Mouse (Mus musculus) embryonic facial prominence, embryonic 14.5 days (tissue): Measurements from ENCODE around the gene Klc1. TPM values are rescaled to one million over a fixed set of nuclear protein-coding genes. Genes with fewer than 3 reads are reported as not detected.

Experiments used
- ATAC-seq: fragments of 200-750 bp; cut with Nextera tagmentation; 2 replicates; pipeline ENCODE4 v1.8.0; 2017; ENCODE audit warnings: low read depth, moderate number of reproducible peaks, moderate TSS enrichment
- DNase-seq: peaks from one replicate; pipeline ENCODE4 v3.0.0-alpha.2; 2015; ENCODE audit warnings: low spot score
- H3K27ac ChIP-seq: fragments of 300-500 bp; sonication (generic); replicated peaks from 2 replicates; pipeline ENCODE4 v1.5.1; 2014; ENCODE audit warnings: low read depth, mild to moderate bottlenecking, low read length, moderate library complexity
- H3K27me3 ChIP-seq: fragments of 300-500 bp; sonication (generic); replicated peaks from 2 replicates; pipeline ENCODE4 v1.6.1; 2014; ENCODE audit warnings: low read length; ENCODE audit not compliant: control insufficient read depth, insufficient read depth
- H3K36me3 ChIP-seq: fragments of 300-500 bp; sonication (generic); 2 replicates; pipeline ENCODE4 v1.6.1; 2014; ENCODE audit warnings: low read length, mixed read lengths; ENCODE audit not compliant: control insufficient read depth, insufficient read depth
- H3K4me1 ChIP-seq: fragments of 300-500 bp; sonication (generic); 2 replicates; pipeline ENCODE4 v1.6.1; 2014; ENCODE audit warnings: antibody characterized with exemption, low read length; ENCODE audit not compliant: control insufficient read depth, insufficient read depth
- H3K4me2 ChIP-seq: fragments of 300-500 bp; sonication (generic); 2 replicates; pipeline ENCODE4 v1.6.1; 2014; ENCODE audit warnings: low read depth, mild to moderate bottlenecking, low read length, moderate library complexity, mixed read lengths
- H3K4me3 ChIP-seq: fragments of 300-500 bp; sonication (generic); 2 replicates; pipeline ENCODE4 v1.5.1; 2014; ENCODE audit warnings: low read depth, mild to moderate bottlenecking, low read length
- H3K9ac ChIP-seq: fragments of 300-500 bp; sonication (generic); 2 replicates; pipeline ENCODE4 v1.6.1; 2014; ENCODE audit warnings: low read depth, mild to moderate bottlenecking, low read length, moderate library complexity, mixed read lengths
- H3K9me3 ChIP-seq: fragments of 300-500 bp; sonication (generic); 2 replicates; pipeline ENCODE4 v1.6.1; 2016; ENCODE audit warnings: low read length; ENCODE audit not compliant: control insufficient read depth
- WGBS: fragments of 180-500 bp; shearing (Covaris S2); extraction: QIAGEN DNeasy Blood & Tissue Kit; methylation state at CpG from one replicate; pipeline ENCODE4 v1.1.7; 2014; 5-methylcytosine and 5-hydroxymethylcytosine counted together
- polyA plus RNA-seq: library from polyadenylated mRNA; unstranded; fragments of >200 nt; fragmentation: Nextera tagmentation; extraction: Ambion mirVana; gene quantifications from 2 replicates; pipeline ENCODE4 v1.2.1, GENCODE M21; 2014

Gene Klc1
- polyA plus RNA-seq, 1 experiment from 2014 or later = 128 TPM

- Histone ChIP-seq H3K4me1 (peaks cover 7% of the 10 kb centered on the region), H3K4me3 (no peak overlapping the region), H3K27ac (no peak overlapping the region), H3K36me3 (peaks cover 37% of the 10 kb centered on the region), H3K9me3 (no peaks in the 10 kb centered on the region), H3K9ac (no peak overlapping the region), H3K27me3 (no peaks in the 10 kb centered on the region), H3K4me2 (no peak overlapping the region)
- ATAC-seq (no peak), DNase-seq (no peak)
- WGBS = 84% methylated on average over 10 of the region's 10 CpGs
Observed at GRCm38 (mm10) chr12:111770651-111771050, 12.0 kb downstream of the Klc1 start.

GRCm38 (mm10) chr12:111774156-111774555 is 15.5 kb downstream of the Klc1 start:
- Histone ChIP-seq H3K9ac (no peak overlapping the region), H3K9me3 (no peaks in the 10 kb centered on the region), H3K27me3 (no peaks in the 10 kb centered on the region), H3K27ac (no peak overlapping the region), H3K36me3 (peaks cover 71% of the 10 kb centered on the region), H3K4me2 (no peak overlapping the region), H3K4me3 (no peak overlapping the region), H3K4me1 (peaks cover 6% of the 10 kb centered on the region)
- no peak for DNase-seq
- no peak for ATAC-seq
- 87% methylated on average over 16 of the region's 16 CpGs for WGBS

- ATAC-seq = no peak
- Histone ChIP-seq H3K9me3 (0 out of 2 replicates have a peak, but pooled peaks cover 4% of the 10 kb centered on the region), H3K36me3 (peaks cover 78% of the 10 kb centered on the region), H3K4me1 (no peaks in the 10 kb centered on the region), H3K4me2 (no peak overlapping the region), H3K27ac (no peak overlapping the region), H3K4me3 (no peak overlapping the region), H3K9ac (no peak overlapping the region), H3K27me3 (no peaks in the 10 kb centered on the region)
- no peak for DNase-seq
- 83% methylated on average over 15 of the region's 15 CpGs for WGBS
Observed at GRCm38 (mm10) chr12:111774845-111775244, 16.2 kb downstream of the Klc1 start.

- H3K9ac ChIP-seq = no peak overlapping the region
- no peak for DNase-seq
- WGBS = 95% methylated on average over 13 of the region's 13 CpGs
- H3K36me3 ChIP-seq = peaks cover 99% of the 10 kb centered on the region
- H3K4me1 ChIP-seq = no peaks in the 10 kb centered on the region
- no peak for ATAC-seq
- H3K4me3 ChIP-seq = no peak overlapping the region
- H3K27me3 ChIP-seq = no peaks in the 10 kb centered on the region
- no peak overlapping the region for H3K27ac ChIP-seq
- H3K9me3 ChIP-seq = 0 out of 2 replicates have a peak, but pooled peaks cover 4% of the 10 kb centered on the region
- no peak overlapping the region for H3K4me2 ChIP-seq
Observed at GRCm38 (mm10) chr12:111777919-111778318, 19.3 kb downstream of the Klc1 start.

DNA sequence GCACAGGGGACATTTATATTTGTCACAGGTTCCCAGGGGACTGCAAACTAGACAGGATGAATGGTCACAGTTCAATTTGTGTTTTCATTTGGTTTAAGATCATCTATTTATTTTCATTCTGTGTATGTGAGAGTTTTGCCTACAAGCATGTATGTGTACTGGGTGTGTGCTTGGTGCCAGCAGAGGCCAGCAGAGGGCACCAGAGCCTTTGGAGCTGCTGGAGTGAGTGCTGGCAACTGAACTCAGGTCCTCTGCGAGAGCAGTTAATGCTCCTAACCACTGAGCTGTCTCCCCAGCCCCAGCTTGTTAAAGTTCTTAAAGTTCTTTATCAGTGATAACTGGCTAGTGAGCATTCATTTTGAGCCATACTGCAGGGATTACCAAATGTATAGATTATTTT is 20.9 kb downstream of the Klc1 start:
- no peak overlapping the region for H3K27ac ChIP-seq
- H3K36me3 ChIP-seq = peaks cover 97% of the 10 kb centered on the region
- H3K9ac ChIP-seq = no peak overlapping the region
- ATAC-seq (no peak), DNase-seq (no peak)
- WGBS = 100% methylated on average over 1 of the region's 1 CpGs
- H3K27me3 ChIP-seq = no peaks in the 10 kb centered on the region
- H3K9me3 ChIP-seq = 0 out of 2 replicates have a peak, but pooled peaks cover 4% of the 10 kb centered on the region
- no peaks in the 10 kb centered on the region for H3K4me1 ChIP-seq
- no peak overlapping the region for H3K4me2 ChIP-seq
- no peak overlapping the region for H3K4me3 ChIP-seq

DNA sequence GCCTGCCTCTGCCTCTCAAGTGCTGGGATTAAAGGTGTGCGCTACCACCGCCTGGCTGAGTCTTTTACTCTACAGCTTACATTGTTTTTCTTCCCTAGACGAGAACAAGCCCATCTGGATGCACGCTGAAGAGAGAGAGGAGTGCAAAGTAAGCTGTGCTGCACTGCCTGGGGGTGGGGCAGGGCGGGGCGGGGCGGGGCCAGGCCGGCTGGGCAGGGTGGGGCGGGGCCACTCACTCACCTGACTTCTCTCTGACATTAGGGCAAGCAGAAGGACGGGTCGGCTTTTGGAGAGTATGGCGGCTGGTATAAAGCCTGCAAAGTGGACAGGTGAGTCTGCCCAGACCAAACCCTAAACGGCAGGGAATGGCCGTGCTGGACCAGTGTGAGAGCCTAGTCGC is 26.5 kb downstream of the Klc1 start:
- DNase-seq (no peak), ATAC-seq (no peak)
- no peaks in the 10 kb centered on the region for H3K9me3 ChIP-seq
- H3K27me3 ChIP-seq = no peaks in the 10 kb centered on the region
- H3K4me1 ChIP-seq = no peaks in the 10 kb centered on the region
- H3K4me3 ChIP-seq = no peak overlapping the region
- peaks cover 93% of the 10 kb centered on the region for H3K36me3 ChIP-seq
- no peak overlapping the region for H3K9ac ChIP-seq
- H3K27ac ChIP-seq = no peak overlapping the region
- H3K4me2 ChIP-seq = no peak overlapping the region
- 67% methylated on average over 15 of the region's 15 CpGs for WGBS

DNA sequence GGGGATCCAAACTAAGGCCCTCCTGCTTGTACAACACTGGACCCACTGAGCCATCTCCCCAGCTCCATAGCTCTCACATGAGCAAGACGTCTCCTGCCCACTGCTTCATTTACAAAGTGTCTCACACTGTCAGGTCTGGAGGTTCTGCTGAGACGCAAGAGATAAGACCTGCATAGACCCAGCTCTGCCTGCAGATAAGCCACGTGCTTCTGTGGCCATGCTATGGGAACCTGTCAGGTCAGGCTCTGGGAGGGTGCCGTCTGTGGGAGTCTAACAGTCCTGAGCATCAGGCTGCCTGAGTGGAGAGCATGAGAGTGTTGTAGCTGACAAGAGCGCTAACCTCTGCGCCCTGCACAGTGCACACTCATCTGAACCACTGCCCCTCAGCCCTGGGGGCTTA is 28.4 kb downstream of the Klc1 start:
- H3K9me3 ChIP-seq = no peaks in the 10 kb centered on the region
- no peak overlapping the region for H3K27ac ChIP-seq
- no peaks in the 10 kb centered on the region for H3K27me3 ChIP-seq
- no peak overlapping the region for H3K9ac ChIP-seq
- DNase-seq (no peak), ATAC-seq (no peak)
- H3K4me1 ChIP-seq = no peaks in the 10 kb centered on the region
- H3K4me2 ChIP-seq = no peak overlapping the region
- no peak overlapping the region for H3K4me3 ChIP-seq
- WGBS = 95% methylated on average over 6 of the region's 6 CpGs
- peaks cover 93% of the 10 kb centered on the region for H3K36me3 ChIP-seq

DNA sequence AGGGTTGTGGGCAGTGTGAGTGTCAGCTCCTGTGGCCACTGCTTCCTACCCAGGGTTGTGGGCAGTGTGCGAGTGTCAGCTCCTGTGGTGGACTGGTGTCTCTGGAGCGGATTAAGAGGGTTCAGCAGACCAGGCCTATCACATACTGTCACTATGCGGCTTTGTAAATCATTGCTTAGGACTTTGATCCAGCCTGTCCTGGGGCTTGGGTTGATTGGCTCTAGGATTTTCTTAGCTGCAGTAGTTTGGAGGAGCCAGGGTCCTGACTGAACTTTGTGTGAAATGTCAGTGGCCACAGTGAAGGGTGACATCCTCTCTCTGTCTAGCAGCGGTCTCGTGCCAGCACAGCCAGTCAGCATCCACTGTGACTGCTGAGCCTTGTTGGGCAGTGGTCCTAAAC is 31.4 kb downstream of the Klc1 start:
- no peaks in the 10 kb centered on the region for H3K9me3 ChIP-seq
- H3K9ac ChIP-seq = no peak overlapping the region
- H3K27ac ChIP-seq = no peak overlapping the region
- DNase-seq (no peak), ATAC-seq (no peak)
- H3K4me1 ChIP-seq = no peaks in the 10 kb centered on the region
- H3K4me2 ChIP-seq = no peak overlapping the region
- no peak overlapping the region for H3K4me3 ChIP-seq
- peaks cover 100% of the 10 kb centered on the region for H3K36me3 ChIP-seq
- WGBS = 95% methylated on average over 5 of the region's 5 CpGs
- H3K27me3 ChIP-seq = no peaks in the 10 kb centered on the region

DNA sequence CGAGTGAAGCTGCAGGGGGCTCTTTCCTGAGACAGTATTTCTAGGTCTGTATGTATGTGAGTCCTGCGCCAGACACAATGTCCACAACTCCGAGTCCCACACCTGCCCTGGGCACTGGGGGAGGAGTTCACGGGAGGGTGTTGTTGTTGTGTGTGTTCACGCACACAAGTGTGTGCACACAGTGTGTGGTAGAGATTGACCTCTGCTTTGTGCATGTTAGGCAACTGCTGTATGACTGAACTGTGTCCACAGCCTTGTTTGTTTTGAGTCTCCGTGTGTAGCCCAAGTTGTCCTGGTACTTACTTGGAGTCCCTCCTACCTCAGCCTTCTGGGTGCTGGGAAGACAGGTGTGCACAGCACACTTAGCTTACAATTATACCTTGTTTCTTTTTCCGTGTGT is 32.0 kb downstream of the Klc1 start:
- Histone ChIP-seq H3K9ac (no peak overlapping the region), H3K4me3 (no peak overlapping the region), H3K27ac (no peak overlapping the region), H3K27me3 (no peaks in the 10 kb centered on the region), H3K9me3 (no peaks in the 10 kb centered on the region), H3K4me2 (no peak overlapping the region), H3K36me3 (peaks cover 100% of the 10 kb centered on the region), H3K4me1 (no peaks in the 10 kb centered on the region)
- DNase-seq = no peak
- ATAC-seq = no peak
- 91% methylated on average over 7 of the region's 7 CpGs for WGBS
